Mouse (Mus musculus): ENCODE results near the gene Vgll4. TPM values are rescaled to one million over a fixed set of nuclear protein-coding genes. Genes with fewer than 3 reads are reported as not detected.
A peak's percentile ranks its signal among the peaks of the same experiment; 100 is the strongest.

Vgll4 gene
- polyA plus RNA-seq, 1 experiment from 2014 or later: 101 TPM

- H3K27ac ChIP-seq (replicated peaks; ENCODE audit: low read depth, low read length): no peak overlapping the region
- H3K4me1 ChIP-seq (ENCODE audit: control insufficient read depth, insufficient read depth, low read length): peaks cover 14% of the 10 kb centered on the region
- H3K4me2 ChIP-seq (ENCODE audit: low read depth, severe bottlenecking): peak overlapping the region; percentile 2; the same call in 1 of the 2 replicates
- 67% methylated on average over 28 of the region's 28 CpGs for WGBS
- H3K4me3 ChIP-seq (ENCODE audit: low read depth, low read length): no peak overlapping the region
- no peaks in the 10 kb centered on the region for H3K36me3 ChIP-seq (ENCODE audit: control insufficient read depth, insufficient read depth, low read length)
- H3K27me3 ChIP-seq (ENCODE audit: control insufficient read depth, insufficient read depth, low read length): no peaks in the 10 kb centered on the region
- DNase-seq (ENCODE audit: low spot score) (no peak), ATAC-seq (ENCODE audit: insufficient number of reproducible peaks, low FRiP score, low TSS enrichment, low read depth) (no peak)
- 0 out of 2 replicates have a peak, but pooled peaks cover 2% of the 10 kb centered on the region for H3K9me3 ChIP-seq (ENCODE audit: control insufficient read depth, low read length)
- H3K9ac ChIP-seq (ENCODE audit: low read length): no peak overlapping the region
These were observed 38.3 kb downstream of the Vgll4 start for GRCm38 (mm10) chr6:114931212-114932115.

- no peak overlapping the region for H3K9ac ChIP-seq (ENCODE audit: low read length)
- 0 out of 2 replicates have a peak, but pooled peaks cover 2% of the 10 kb centered on the region for H3K9me3 ChIP-seq (ENCODE audit: control insufficient read depth, low read length)
- no peak for ATAC-seq (ENCODE audit: insufficient number of reproducible peaks, low FRiP score, low TSS enrichment, low read depth)
- peaks cover 16% of the 10 kb centered on the region for H3K4me1 ChIP-seq (ENCODE audit: control insufficient read depth, insufficient read depth, low read length)
- 85% methylated on average over 8 of the region's 8 CpGs for WGBS
- no peak overlapping the region for H3K27ac ChIP-seq (replicated peaks; ENCODE audit: low read depth, low read length)
- no peak for DNase-seq (ENCODE audit: low spot score)
- no peaks in the 10 kb centered on the region for H3K27me3 ChIP-seq (ENCODE audit: control insufficient read depth, insufficient read depth, low read length)
- no peak overlapping the region for H3K4me3 ChIP-seq (ENCODE audit: low read depth, low read length)
- H3K36me3 ChIP-seq (ENCODE audit: control insufficient read depth, insufficient read depth, low read length): no peaks in the 10 kb centered on the region
- H3K4me2 ChIP-seq (ENCODE audit: low read depth, severe bottlenecking): no peak overlapping the region
These were observed 39.1 kb downstream of the Vgll4 start for GRCm38 (mm10) chr6:114930646-114931045.

DNA sequence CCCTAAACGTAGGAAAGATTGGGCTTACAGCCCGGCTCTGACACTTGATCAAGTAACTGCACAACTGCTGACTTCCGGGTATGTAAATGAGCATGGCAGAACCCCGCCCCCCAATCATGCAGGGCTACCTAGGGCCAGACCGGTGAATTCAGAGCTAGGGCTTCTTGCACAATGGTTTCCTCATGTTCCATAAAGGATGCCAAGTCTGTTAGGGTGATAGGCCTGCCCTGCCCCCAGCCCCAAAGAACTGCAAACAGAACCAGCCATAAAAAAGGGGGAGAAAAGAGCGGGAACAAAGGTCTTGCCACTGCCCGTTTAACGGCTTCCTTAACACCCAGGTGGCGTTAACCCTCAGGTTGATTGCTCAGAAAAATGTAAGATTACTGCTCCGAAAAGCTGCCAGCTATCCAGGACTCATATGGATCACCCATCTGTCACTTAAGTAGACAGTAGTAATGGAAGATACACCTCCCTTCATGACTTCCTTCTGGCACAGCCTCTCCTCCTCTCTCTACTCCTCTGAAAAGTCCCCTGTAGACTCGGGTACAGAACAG, 39.7 kb downstream of the Vgll4 start:
- WGBS: 22% methylated on average over 11 of the region's 11 CpGs
- Histone ChIP-seq H3K36me3 (ENCODE audit: control insufficient read depth, insufficient read depth, low read length) (no peaks in the 10 kb centered on the region), H3K4me3 (ENCODE audit: low read depth, low read length) (no peak overlapping the region), H3K27ac (replicated peaks; ENCODE audit: low read depth, low read length) (no peak overlapping the region), H3K27me3 (ENCODE audit: control insufficient read depth, insufficient read depth, low read length) (no peaks in the 10 kb centered on the region), H3K9ac (ENCODE audit: low read length) (0 out of 2 replicates have a peak overlapping the region, but pooled peaks have one; percentile 2), H3K4me1 (ENCODE audit: control insufficient read depth, insufficient read depth, low read length) (peaks cover 16% of the 10 kb centered on the region), H3K9me3 (ENCODE audit: control insufficient read depth, low read length) (0 out of 2 replicates have a peak, but pooled peaks cover 2% of the 10 kb centered on the region), H3K4me2 (ENCODE audit: low read depth, severe bottlenecking) (peak overlapping the region; percentile 26)
- ATAC-seq (ENCODE audit: insufficient number of reproducible peaks, low FRiP score, low TSS enrichment, low read depth) (no peak), DNase-seq (ENCODE audit: low spot score) (no peak)

DNA sequence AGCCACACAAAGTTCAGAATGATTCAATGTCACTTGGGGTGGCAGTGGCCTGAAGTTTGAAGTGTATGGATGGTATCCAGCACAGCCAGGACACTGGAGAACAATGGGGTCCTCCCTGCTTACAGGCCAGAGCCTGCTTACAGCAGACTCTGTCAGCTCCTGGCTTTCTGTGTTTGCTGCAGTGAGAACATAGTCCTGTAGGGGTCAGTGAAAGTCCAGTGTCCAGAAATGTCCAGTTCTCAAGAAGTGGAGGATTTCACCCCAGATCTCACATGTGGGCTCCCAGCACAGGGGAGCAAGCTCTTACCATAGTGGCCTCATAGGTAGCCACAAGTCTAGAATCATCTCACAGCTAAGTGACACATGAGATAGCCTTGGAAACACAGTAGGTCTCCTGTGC, 40.4 kb downstream of the Vgll4 start:
- peaks cover 16% of the 10 kb centered on the region for H3K4me1 ChIP-seq (ENCODE audit: control insufficient read depth, insufficient read depth, low read length)
- H3K4me3 ChIP-seq (ENCODE audit: low read depth, low read length): no peak overlapping the region
- no peak overlapping the region for H3K9ac ChIP-seq (ENCODE audit: low read length)
- ATAC-seq (ENCODE audit: insufficient number of reproducible peaks, low FRiP score, low TSS enrichment, low read depth) (no peak), DNase-seq (ENCODE audit: low spot score) (peak; percentile 70)
- H3K36me3 ChIP-seq (ENCODE audit: control insufficient read depth, insufficient read depth, low read length): no peaks in the 10 kb centered on the region
- H3K9me3 ChIP-seq (ENCODE audit: control insufficient read depth, low read length): 0 out of 2 replicates have a peak, but pooled peaks cover 2% of the 10 kb centered on the region
- no peak overlapping the region for H3K4me2 ChIP-seq (ENCODE audit: low read depth, severe bottlenecking)
- H3K27me3 ChIP-seq (ENCODE audit: control insufficient read depth, insufficient read depth, low read length): no peaks in the 10 kb centered on the region
- no peak overlapping the region for H3K27ac ChIP-seq (replicated peaks; ENCODE audit: low read depth, low read length)

DNA sequence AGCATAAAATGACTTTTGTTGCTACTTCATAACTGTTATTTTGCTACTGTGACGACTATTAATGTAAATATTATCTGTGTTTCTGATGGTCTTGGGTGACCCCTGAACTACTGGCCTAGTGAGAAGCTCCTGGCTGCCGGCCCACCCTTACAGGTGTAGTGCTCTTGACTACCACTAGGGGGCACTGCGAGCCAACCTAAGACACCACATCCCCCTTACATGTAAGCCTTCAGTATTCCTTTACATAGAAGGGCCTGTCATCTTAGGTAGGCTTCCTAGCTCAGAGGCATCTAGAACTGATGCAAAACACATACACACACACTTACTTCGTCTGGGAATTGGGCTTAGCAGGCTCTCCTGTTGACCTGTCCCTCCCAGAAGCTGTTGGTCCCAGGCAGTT, 41.3 kb downstream of the Vgll4 start:
- Histone ChIP-seq H3K27me3 (ENCODE audit: control insufficient read depth, insufficient read depth, low read length) (no peaks in the 10 kb centered on the region), H3K27ac (replicated peaks; ENCODE audit: low read depth, low read length) (no peak overlapping the region), H3K9ac (ENCODE audit: low read length) (no peak overlapping the region), H3K4me2 (ENCODE audit: low read depth, severe bottlenecking) (no peak overlapping the region), H3K9me3 (ENCODE audit: control insufficient read depth, low read length) (0 out of 2 replicates have a peak, but pooled peaks cover 2% of the 10 kb centered on the region), H3K4me1 (ENCODE audit: control insufficient read depth, insufficient read depth, low read length) (peaks cover 16% of the 10 kb centered on the region), H3K36me3 (ENCODE audit: control insufficient read depth, insufficient read depth, low read length) (no peaks in the 10 kb centered on the region), H3K4me3 (ENCODE audit: low read depth, low read length) (no peak overlapping the region)
- WGBS: 3% methylated on average over 4 of the region's 4 CpGs
- ATAC-seq (ENCODE audit: insufficient number of reproducible peaks, low FRiP score, low TSS enrichment, low read depth): peak; percentile 28; the same call in 1 of the 2 replicates
- peak; percentile 85 for DNase-seq (ENCODE audit: low spot score)

DNA sequence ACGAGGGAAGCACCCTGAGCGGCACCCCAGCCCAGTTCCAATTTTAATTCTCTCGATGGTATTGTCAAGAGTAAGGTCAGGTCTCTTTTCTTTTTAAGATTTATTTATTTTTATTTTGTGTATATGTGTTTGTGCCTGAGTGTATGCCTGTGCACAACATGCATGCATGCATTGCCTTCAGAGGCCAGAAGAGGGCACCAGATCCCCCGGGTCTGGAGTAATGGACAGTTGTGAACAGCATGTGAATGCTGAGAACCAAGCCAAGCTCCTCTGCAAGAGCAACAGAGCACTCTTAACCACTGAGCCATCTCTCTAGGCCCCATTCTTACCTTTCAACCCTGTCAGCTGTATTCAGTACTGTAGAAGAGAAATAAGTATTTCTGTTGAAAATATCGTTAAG, 42.4 kb downstream of the Vgll4 start:
- DNase-seq (ENCODE audit: low spot score): no peak
- no peak overlapping the region for H3K4me3 ChIP-seq (ENCODE audit: low read depth, low read length)

DNA sequence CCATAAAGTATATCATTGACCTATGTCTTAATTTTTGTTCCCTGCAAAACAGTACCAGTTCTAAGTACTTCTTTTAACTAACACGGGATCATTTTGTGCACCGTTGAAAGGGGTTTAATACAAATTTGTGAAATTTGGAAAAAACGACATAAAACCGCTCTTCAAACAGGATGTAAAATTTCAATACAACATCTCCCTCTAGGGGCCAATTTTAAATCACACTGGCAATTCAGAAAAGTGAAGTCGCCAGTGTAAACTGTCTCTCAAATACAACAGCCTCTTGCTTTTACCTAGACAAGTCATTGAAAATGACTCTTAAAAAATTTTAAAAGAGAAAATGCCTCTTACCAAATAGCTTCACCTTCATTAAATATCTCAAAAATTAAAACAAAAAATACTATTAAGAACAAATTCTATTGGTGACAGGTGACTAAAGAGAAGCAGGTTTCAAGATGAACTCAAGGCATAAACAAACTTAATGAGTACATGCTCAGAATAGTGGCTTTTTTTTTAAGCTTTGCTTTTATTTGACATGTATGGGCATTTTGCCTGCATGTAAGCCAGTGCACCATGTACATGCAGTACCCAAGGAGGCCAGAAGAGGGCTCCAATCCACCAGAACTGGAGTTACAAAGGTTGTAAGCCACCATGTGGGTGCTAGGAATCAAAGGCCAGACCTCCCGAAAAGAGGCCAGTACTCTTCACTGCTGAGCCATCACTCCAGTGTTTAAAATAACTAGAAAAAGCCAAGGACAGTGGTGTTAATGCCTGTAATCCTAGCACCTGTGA, 43.2 kb downstream of the Vgll4 start:
- Histone ChIP-seq H3K9me3 (ENCODE audit: control insufficient read depth, low read length) (0 out of 2 replicates have a peak, but pooled peaks cover 2% of the 10 kb centered on the region), H3K27ac (replicated peaks; ENCODE audit: low read depth, low read length) (no peak overlapping the region), H3K9ac (ENCODE audit: low read length) (no peak overlapping the region), H3K27me3 (ENCODE audit: control insufficient read depth, insufficient read depth, low read length) (no peaks in the 10 kb centered on the region), H3K4me2 (ENCODE audit: low read depth, severe bottlenecking) (no peak overlapping the region), H3K36me3 (ENCODE audit: control insufficient read depth, insufficient read depth, low read length) (no peaks in the 10 kb centered on the region), H3K4me3 (ENCODE audit: low read depth, low read length) (no peak overlapping the region), H3K4me1 (ENCODE audit: control insufficient read depth, insufficient read depth, low read length) (peaks cover 12% of the 10 kb centered on the region)
- peak; percentile 66 for DNase-seq (ENCODE audit: low spot score)
- 36% methylated on average over 6 of the region's 6 CpGs for WGBS
- no peak for ATAC-seq (ENCODE audit: insufficient number of reproducible peaks, low FRiP score, low TSS enrichment, low read depth)

More for the DNA sequence above, 42.4 kb downstream of the Vgll4 start:
- H3K9ac ChIP-seq (ENCODE audit: low read length): no peak overlapping the region
- 0 out of 2 replicates have a peak, but pooled peaks cover 2% of the 10 kb centered on the region for H3K9me3 ChIP-seq (ENCODE audit: control insufficient read depth, low read length)
- no peaks in the 10 kb centered on the region for H3K27me3 ChIP-seq (ENCODE audit: control insufficient read depth, insufficient read depth, low read length)
- no peak overlapping the region for H3K4me2 ChIP-seq (ENCODE audit: low read depth, severe bottlenecking)
- WGBS: 93% methylated on average over 5 of the region's 5 CpGs
- no peaks in the 10 kb centered on the region for H3K36me3 ChIP-seq (ENCODE audit: control insufficient read depth, insufficient read depth, low read length)
- H3K27ac ChIP-seq (replicated peaks; ENCODE audit: low read depth, low read length): no peak overlapping the region
- ATAC-seq (ENCODE audit: insufficient number of reproducible peaks, low FRiP score, low TSS enrichment, low read depth): no peak
- H3K4me1 ChIP-seq (ENCODE audit: control insufficient read depth, insufficient read depth, low read length): peaks cover 16% of the 10 kb centered on the region

DNA sequence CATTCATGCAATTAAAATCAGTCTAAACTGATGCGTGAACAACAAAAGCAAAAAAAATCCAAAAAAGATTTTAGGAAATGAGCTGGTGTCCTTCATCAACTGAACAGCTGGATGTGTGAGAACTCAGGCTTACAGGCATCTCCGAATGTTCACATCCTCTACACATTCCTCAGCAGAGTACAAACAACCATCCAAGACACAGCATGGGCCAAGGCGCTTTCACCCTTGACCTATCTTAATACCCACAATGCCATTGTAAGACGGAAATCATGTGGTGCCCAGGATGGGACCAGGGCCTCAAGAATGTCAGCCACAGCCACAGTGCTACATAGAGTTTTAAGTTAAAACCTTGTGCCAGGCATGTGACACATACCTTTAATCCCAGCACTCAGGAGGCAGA, 44.6 kb downstream of the Vgll4 start:
- Histone ChIP-seq H3K9me3 (ENCODE audit: control insufficient read depth, low read length) (0 out of 2 replicates have a peak, but pooled peaks cover 2% of the 10 kb centered on the region), H3K27me3 (ENCODE audit: control insufficient read depth, insufficient read depth, low read length) (no peaks in the 10 kb centered on the region)
- no peak for ATAC-seq (ENCODE audit: insufficient number of reproducible peaks, low FRiP score, low TSS enrichment, low read depth)

More for the DNA sequence above, 44.6 kb downstream of the Vgll4 start:
- no peaks in the 10 kb centered on the region for H3K36me3 ChIP-seq (ENCODE audit: control insufficient read depth, insufficient read depth, low read length)
- DNase-seq (ENCODE audit: low spot score): no peak
- no peak overlapping the region for H3K9ac ChIP-seq (ENCODE audit: low read length)
- H3K4me3 ChIP-seq (ENCODE audit: low read depth, low read length): no peak overlapping the region
- 91% methylated on average over 4 of the region's 4 CpGs for WGBS
- peaks cover 9% of the 10 kb centered on the region for H3K4me1 ChIP-seq (ENCODE audit: control insufficient read depth, insufficient read depth, low read length)
- no peak overlapping the region for H3K27ac ChIP-seq (replicated peaks; ENCODE audit: low read depth, low read length)
- no peak overlapping the region for H3K4me2 ChIP-seq (ENCODE audit: low read depth, severe bottlenecking)
